Mouse (Mus musculus) hindbrain, embryonic 13.5 days (tissue): ENCODE data around the gene Mfn1. TPM values are rescaled to one million over a fixed set of nuclear protein-coding genes. Genes with fewer than 3 reads are reported as not detected.

Source experiments
- ATAC-seq: fragments of 200-750 bp; cut with Nextera tagmentation; 2 replicates; pipeline ENCODE4 v1.8.0; 2017; ENCODE audit warnings: moderate TSS enrichment; ENCODE audit not compliant: low FRiP score
- H3K27ac ChIP-seq: fragments of 300-500 bp; sonication (generic); 2 replicates; pipeline ENCODE4 v1.5.1; 2015; ENCODE audit warnings: inconsistent platforms, mild to moderate bottlenecking, moderate library complexity
- H3K27me3 ChIP-seq: fragments of 300-500 bp; sonication (generic); 2 replicates; pipeline ENCODE4 v1.6.1; 2015; ENCODE audit warnings: mild to moderate bottlenecking, inconsistent platforms
- H3K36me3 ChIP-seq: fragments of 300-500 bp; sonication (generic); 2 replicates; pipeline ENCODE4 v1.6.1; 2015; ENCODE audit warnings: mild to moderate bottlenecking, inconsistent platforms
- H3K4me1 ChIP-seq: fragments of 300-500 bp; sonication (generic); replicated peaks from 2 replicates; pipeline ENCODE4 v1.6.1; 2015; ENCODE audit warnings: inconsistent platforms
- H3K4me2 ChIP-seq: fragments of 300-500 bp; sonication (generic); 2 replicates; pipeline ENCODE4 v1.6.1; 2015; ENCODE audit warnings: inconsistent platforms, mild to moderate bottlenecking, moderate library complexity
- H3K4me3 ChIP-seq: fragments of 300-500 bp; sonication (generic); 2 replicates; pipeline ENCODE4 v1.5.1; 2015; ENCODE audit warnings: mild to moderate bottlenecking, inconsistent platforms
- H3K9ac ChIP-seq: fragments of 300-500 bp; sonication (generic); 2 replicates; pipeline ENCODE4 v1.6.1; 2015; ENCODE audit warnings: mild to moderate bottlenecking, inconsistent platforms
- H3K9me3 ChIP-seq: fragments of 300-500 bp; sonication (generic); 2 replicates; pipeline ENCODE4 v1.6.1; 2016; ENCODE audit warnings: inconsistent platforms
- WGBS: fragments of 180-500 bp; shearing (Covaris S2); methylation state at CpG from one replicate; pipeline ENCODE4 v1.1.7; 2015; 5-methylcytosine and 5-hydroxymethylcytosine counted together
- polyA plus RNA-seq: library from polyadenylated mRNA; unstranded; fragments of >200 nt; fragmentation: Nextera tagmentation; extraction: Ambion mirVana; gene quantifications from 2 replicates; pipeline ENCODE4 v1.2.1, GENCODE M21; 2015

Gene Mfn1
- polyA plus RNA-seq, 1 experiment from 2014 or later, result 39.2 TPM

DNA sequence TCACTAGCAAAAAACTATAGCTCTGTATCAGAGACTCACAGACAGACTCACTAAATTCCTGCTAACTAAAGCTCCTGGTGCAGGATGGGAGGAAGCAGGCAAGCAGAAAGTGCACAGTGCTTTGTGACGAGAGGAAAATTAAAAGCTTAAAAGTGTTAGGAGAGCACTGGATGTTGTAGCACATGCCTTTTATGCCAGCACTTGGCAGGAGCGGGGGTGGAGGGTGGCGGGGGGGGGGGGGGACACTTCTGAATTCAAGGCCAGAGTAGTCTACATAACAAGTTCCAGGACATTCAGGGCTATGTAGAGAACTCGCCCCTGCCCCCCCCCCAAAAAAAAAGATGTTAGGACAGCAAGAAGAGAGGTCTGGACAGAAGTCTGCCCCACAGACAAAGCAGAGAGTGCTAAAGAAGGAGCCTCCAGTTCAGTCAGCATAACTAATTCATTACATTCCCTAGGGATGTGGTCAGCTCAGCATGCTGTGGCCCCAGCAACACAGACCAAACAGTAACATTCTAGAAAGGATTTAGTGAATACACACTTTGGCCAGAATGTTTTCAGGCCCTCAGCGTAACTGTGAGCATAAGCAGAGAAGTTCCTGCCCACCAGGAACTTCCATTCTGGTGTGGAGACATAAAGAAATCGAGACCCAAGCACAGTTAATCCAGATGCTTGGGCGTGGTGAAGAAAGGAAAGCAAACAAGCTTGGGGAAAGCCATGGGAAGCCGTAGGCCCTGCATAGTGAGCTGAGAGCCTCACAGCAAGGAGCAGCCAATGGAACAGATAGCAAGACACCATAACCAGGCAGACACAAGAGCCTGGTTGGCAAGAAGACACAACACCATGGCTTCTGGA is 33.2 kb upstream of the Mfn1 start:
- Histone ChIP-seq H3K36me3 (no peaks in the 10 kb centered on the region), H3K4me2 (no peak overlapping the region), H3K27me3 (no peaks in the 10 kb centered on the region), H3K9ac (no peak overlapping the region), H3K27ac (no peak overlapping the region), H3K4me3 (no peak overlapping the region), H3K4me1 (0 out of 2 replicates have a peak, but pooled peaks cover 6% of the 10 kb centered on the region), H3K9me3 (no peaks in the 10 kb centered on the region)
- ATAC-seq, result no peak
- WGBS, result 55% methylated on average over 7 of the region's 8 CpGs

DNA sequence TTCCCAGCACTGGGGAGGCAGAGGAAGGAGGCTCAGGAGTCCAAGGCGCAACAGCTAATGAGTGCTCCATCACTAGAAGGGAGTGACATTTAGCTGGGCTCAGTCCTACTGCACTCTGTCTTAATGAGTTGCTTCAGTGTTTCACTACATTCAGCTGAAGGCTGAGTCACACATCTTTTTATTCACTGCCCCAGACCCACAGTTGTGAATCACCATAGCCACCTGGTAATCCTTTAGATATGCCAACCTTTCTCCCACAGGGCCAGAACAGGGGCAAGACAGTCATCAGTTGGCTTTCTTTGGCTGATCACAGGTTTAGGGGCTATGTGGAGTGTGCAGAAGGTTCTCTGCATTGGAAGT is 32.6 kb upstream of the Mfn1 start:
- no peak overlapping the region for H3K9ac ChIP-seq
- H3K9me3 ChIP-seq, result no peaks in the 10 kb centered on the region
- no peak for ATAC-seq
- H3K4me2 ChIP-seq, result no peak overlapping the region
- no peaks in the 10 kb centered on the region for H3K27me3 ChIP-seq
- no peak overlapping the region for H3K4me3 ChIP-seq
- 0 out of 2 replicates have a peak, but pooled peaks cover 6% of the 10 kb centered on the region for H3K4me1 ChIP-seq
- 96% methylated on average over 1 of the region's 1 CpGs for WGBS
- no peaks in the 10 kb centered on the region for H3K36me3 ChIP-seq
- H3K27ac ChIP-seq, result no peak overlapping the region

GRCm38 (mm10) chr3:32500346-32500745 is 28.9 kb upstream of the Mfn1 start:
- Histone ChIP-seq H3K36me3 (no peaks in the 10 kb centered on the region), H3K9ac (no peak overlapping the region), H3K4me3 (no peak overlapping the region), H3K4me1 (0 out of 2 replicates have a peak, but pooled peaks cover 3% of the 10 kb centered on the region), H3K27ac (no peak overlapping the region), H3K9me3 (no peaks in the 10 kb centered on the region), H3K4me2 (no peak overlapping the region), H3K27me3 (no peaks in the 10 kb centered on the region)
- no peak for ATAC-seq
- 89% methylated on average over 2 of the region's 2 CpGs for WGBS

- no peaks in the 10 kb centered on the region for H3K36me3 ChIP-seq
- no peak overlapping the region for H3K27ac ChIP-seq
- H3K4me3 ChIP-seq, result no peak overlapping the region
- WGBS, result 76% methylated on average over 3 of the region's 3 CpGs
- no peaks in the 10 kb centered on the region for H3K27me3 ChIP-seq
- H3K4me2 ChIP-seq, result no peak overlapping the region
- H3K9me3 ChIP-seq, result no peaks in the 10 kb centered on the region
- ATAC-seq, result no peak
- H3K9ac ChIP-seq, result no peak overlapping the region
- peaks cover 8% of the 10 kb centered on the region for H3K4me1 ChIP-seq
These were observed 23.4 kb upstream of the Mfn1 start for GRCm38 (mm10) chr3:32505841-32506240.

- H3K4me1 ChIP-seq, result peaks cover 13% of the 10 kb centered on the region
- no peaks in the 10 kb centered on the region for H3K36me3 ChIP-seq
- H3K27me3 ChIP-seq, result no peaks in the 10 kb centered on the region
- no peak overlapping the region for H3K4me2 ChIP-seq
- 61% methylated on average over 11 of the region's 11 CpGs for WGBS
- H3K27ac ChIP-seq, result no peak overlapping the region
- H3K4me3 ChIP-seq, result no peak overlapping the region
- no peak for ATAC-seq
- no peaks in the 10 kb centered on the region for H3K9me3 ChIP-seq
- no peak overlapping the region for H3K9ac ChIP-seq
These were observed 22.7 kb upstream of the Mfn1 start for GRCm38 (mm10) chr3:32506366-32507225.

- no peaks in the 10 kb centered on the region for H3K9me3 ChIP-seq
- no peaks in the 10 kb centered on the region for H3K27me3 ChIP-seq
- peak; percentile 26; the same call in 1 of the 2 replicates for ATAC-seq
- peak overlapping the region; percentile 78 for H3K4me2 ChIP-seq
- H3K9ac ChIP-seq, result 0 out of 2 replicates have a peak overlapping the region, but pooled peaks have one; percentile 3
- WGBS, result 1% methylated on average over 17 of the region's 17 CpGs
- H3K4me3 ChIP-seq, result peak overlapping the region; percentile 94
- no peak overlapping the region for H3K27ac ChIP-seq
- peaks cover 30% of the 10 kb centered on the region for H3K4me1 ChIP-seq
- no peaks in the 10 kb centered on the region; the same call in 1 of the 2 replicates for H3K36me3 ChIP-seq
These were observed 20.5 kb upstream of the Mfn1 start for GRCm38 (mm10) chr3:32508666-32509324.

DNA sequence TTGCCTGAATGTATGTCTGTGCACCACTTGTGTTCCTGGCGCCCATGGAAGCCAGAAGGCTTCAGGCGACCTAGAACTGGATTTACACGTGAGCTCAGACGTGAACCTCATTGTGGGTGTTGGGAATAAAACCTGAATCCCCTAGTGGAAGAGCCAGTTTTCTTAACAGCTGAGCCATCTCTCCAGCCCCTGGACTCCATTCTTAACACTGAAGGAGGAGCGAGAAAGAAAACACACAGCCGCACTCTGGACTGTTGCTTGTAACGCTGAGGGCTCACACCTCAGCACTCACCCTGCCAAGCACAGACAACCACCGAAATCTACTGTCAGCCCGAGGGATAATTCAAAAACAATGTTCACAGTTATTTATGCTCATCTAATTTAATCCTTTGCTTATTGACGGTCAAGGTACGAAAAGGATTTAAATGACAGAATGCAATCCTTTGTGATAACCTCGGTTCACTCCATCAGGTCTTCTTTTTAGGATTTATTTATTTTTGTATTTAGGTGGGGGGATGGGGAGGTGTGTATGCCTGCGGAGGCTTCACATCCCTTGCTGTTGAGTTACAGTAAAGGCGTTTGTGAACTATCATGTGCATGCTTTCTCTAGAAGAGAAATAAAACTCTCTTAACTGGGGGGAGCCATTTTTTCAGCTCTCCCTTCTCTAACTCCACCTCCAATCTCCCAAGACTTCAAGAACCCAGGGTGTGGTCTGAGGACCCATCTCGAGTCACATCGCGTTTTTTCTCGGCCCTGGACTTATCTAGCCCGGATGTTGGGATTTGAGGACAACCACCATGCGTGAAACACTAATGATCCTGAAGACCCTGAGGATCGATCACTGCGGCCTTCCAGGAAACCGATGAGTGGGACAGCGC is 19.5 kb upstream of the Mfn1 start, which contains the start of gene Zfp639:
TSS of gene Zfp639 (plus strand) at position 764 of the 879 bp plus-strand sequence.
- peak within 1 kb of the TSS; percentile 85 for H3K27ac ChIP-seq
- H3K9ac ChIP-seq, result peak within 1 kb of the TSS; percentile 94
- no peak; the same call in 1 of the 2 replicates for ATAC-seq
- no peaks in the 10 kb centered on the region for H3K27me3 ChIP-seq
- H3K9me3 ChIP-seq, result no peaks in the 10 kb centered on the region
- H3K4me1 ChIP-seq, result peaks cover 30% of the 10 kb centered on the region
- H3K4me2 ChIP-seq, result peak within 1 kb of the TSS; percentile 78
- WGBS, result 6% methylated on average over 24 of the region's 24 CpGs
- H3K4me3 ChIP-seq, result peak within 1 kb of the TSS; percentile 94
- H3K36me3 ChIP-seq, result peaks cover 3% of the 10 kb centered on the region

DNA sequence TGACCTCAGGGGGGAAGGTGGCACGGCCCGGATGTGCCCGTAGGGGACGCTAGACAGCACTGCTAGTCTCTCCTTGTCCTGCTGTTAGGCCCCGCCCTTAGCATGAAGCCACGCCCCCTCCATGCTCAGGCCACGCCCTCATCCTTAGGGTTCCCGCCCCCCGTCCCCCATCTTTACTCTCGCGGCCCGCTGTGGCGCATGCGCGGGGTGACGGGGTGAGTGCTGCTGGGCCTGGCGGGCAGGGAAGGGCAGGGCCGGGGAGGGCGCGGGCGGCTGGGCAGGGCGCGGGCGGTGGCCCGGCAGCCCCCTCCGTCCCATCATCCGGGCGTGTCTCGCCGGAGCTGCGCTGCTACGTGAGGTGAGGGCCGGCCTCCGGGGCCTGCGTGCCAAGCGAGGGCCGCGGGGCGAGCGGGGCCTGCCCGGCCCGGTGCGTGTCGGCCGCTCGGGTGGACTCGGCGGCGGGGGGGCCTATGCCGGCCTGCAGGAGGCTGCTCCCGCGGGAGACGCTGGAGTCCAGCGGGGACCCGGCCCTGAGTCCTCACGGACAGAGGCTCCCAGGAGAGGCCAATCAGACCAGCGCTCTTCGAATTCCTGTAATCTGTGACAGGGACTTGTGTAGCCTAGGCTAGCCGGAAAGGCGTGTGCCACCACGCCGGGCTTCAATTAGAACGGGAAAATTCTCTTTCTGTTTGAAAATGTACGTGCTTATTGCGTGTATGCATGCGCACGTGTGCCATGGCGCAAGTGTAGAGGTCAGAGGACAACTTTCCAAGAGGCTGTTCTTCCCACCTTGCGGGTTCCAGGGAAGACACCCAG is 18.7 kb upstream of the Mfn1 start:
- Histone ChIP-seq H3K9me3 (no peaks in the 10 kb centered on the region), H3K4me3 (peak overlapping the region; percentile 94), H3K4me2 (peak overlapping the region; percentile 78), H3K9ac (peak overlapping the region; percentile 94), H3K27ac (peak overlapping the region; percentile 85), H3K4me1 (peaks cover 30% of the 10 kb centered on the region), H3K27me3 (no peaks in the 10 kb centered on the region), H3K36me3 (peaks cover 9% of the 10 kb centered on the region)
- WGBS, result 1% methylated on average over 61 of the region's 69 CpGs
- ATAC-seq, result peak; percentile 92

DNA sequence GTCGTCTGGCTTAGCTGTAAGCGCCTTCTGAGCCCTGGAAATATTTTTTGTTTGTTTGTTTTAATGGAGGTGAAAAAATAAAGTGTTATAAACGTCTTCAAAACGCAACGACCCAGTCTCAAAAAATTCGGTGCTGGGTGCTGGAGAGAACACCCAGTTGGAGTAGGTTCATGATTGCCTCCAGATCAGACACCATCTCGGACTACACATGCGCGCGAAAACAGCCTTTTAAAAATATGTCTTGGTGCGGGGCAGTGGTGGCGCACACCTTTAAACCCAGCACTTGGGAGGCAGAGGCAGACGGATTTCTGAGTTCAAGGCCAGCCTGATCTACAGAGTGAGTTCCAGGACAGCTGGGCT is 18.1 kb upstream of the Mfn1 start:
- WGBS, result 4% methylated on average over 13 of the region's 13 CpGs
- H3K27me3 ChIP-seq, result no peaks in the 10 kb centered on the region
- H3K27ac ChIP-seq, result 0 out of 2 replicates have a peak overlapping the region, but pooled peaks have one; percentile 85
- no peaks in the 10 kb centered on the region for H3K9me3 ChIP-seq
- peaks cover 14% of the 10 kb centered on the region for H3K36me3 ChIP-seq
- H3K4me2 ChIP-seq, result peak overlapping the region; percentile 78
- ATAC-seq, result no peak
- H3K4me1 ChIP-seq, result peaks cover 30% of the 10 kb centered on the region
- H3K4me3 ChIP-seq, result peak overlapping the region; percentile 94
- peak overlapping the region; percentile 94 for H3K9ac ChIP-seq

DNA sequence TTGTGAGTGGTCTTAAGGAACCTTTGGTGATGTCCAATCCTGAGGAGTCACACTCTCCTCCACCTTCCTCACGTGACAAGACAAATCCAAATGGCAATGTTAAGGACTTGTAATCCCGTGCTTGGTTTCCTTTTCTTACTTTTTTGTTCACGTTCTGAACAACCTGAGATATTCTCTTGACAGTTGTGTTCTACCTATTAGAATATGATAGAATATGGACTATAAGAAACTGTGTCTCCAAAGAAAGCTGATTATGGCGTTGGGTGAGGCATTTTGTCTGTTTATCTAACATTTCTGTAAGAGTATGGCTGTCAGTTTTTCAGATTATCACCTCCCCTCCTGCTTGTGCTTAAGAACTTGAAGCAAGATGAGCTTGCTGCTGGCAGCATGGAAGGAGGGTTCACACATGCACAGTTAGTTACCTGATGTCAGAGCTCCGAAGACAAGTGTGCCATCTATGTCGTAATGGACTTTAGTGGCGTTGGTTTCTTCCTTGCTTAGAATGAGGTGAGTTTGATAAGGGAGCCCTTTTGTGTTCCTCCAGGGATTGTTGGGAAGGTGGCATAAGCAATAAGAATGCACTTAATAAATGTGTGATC is 16.5 kb upstream of the Mfn1 start:
- Histone ChIP-seq H3K4me2 (no peak overlapping the region), H3K9me3 (no peaks in the 10 kb centered on the region), H3K9ac (no peak overlapping the region), H3K4me1 (peaks cover 30% of the 10 kb centered on the region), H3K27me3 (no peaks in the 10 kb centered on the region), H3K27ac (no peak overlapping the region), H3K4me3 (no peak overlapping the region), H3K36me3 (peaks cover 28% of the 10 kb centered on the region)
- 91% methylated on average over 7 of the region's 7 CpGs for WGBS
- no peak for ATAC-seq
